Mouse (Mus musculus) kidney, adult 2 months (tissue): ENCODE measurements at regions not wholly inside any gene's neighbourhood (a gene's known extent, or its start where the extent isn't known, plus 50 kb on each side); places are given as distances from the start of the nearest gene placed in this dataset.

Source experiments
- CTCF ChIP-seq: fragments of 200-500 bp; conservative IDR thresholded peaks from 2 replicates; pipeline ENCODE4 v1.5.1; 2011; ENCODE audit warnings: low read depth, mild to moderate bottlenecking, control low read depth, low read length, moderate library complexity, mixed read lengths; ENCODE audit not compliant: insufficient read depth, insufficient read length
- POLR2A ChIP-seq: fragments of 200-500 bp; IDR thresholded peaks from one replicate; pipeline ENCODE4 v1.6.1; 2011; ENCODE audit warnings: low read depth, low read length, control low read depth

GRCm38 (mm10) chr10:19490500-19490899 lies 101.2 kb upstream of the Ifngr1 start:
- no peak for TF ChIP-seq POLR2A
- no peak for TF ChIP-seq CTCF
